7 mouse cellular contexts compared by ENCODE assay signal in the genomic region with DNA sequence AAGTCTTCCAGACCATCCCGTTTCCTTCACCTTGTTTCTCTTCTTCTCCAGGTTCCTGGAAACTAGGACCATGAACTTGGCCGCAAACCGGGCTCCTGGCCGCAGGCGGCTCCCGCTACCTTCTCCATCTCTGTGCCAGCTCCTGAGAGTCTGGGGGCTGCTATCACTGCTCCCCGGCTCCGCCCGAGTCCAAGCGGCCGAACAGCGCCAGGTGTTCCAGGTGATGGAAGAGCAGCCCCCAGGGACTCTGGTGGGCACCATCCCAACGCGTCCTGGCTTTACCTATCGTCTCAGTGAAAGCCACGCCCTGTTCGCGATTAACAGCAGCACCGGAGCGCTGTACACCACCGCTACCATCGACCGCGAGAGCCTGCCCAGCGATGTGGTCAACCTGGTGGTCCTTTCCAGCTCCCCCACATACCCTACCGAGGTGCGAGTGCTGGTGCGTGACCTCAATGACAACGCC. TPM values are rescaled to one million over a fixed set of nuclear protein-coding genes. Genes with fewer than 3 reads are reported as not detected.
DNase-seq lines count a peak whose midpoint lies in the region; ATAC-seq and TF ChIP-seq lines count a peak whose summit lies in the region.

A gene (plus strand): TSS at position 51 of the 466 bp plus-strand sequence.

- ATAC-seq in forebrain, embryonic 14.5 days: no peak
- ATAC-seq in midbrain, embryonic 16.5 days: peak; percentile 2; the same call in 1 of the 2 replicates
- ATAC-seq in megakaryocyte progenitor cell, adult 5-6 weeks (replicated peaks; ENCODE audit: poor library complexity): no peak

- H3K9me3 ChIP-seq in forebrain, embryonic 14.5 days (replicated peaks; ENCODE audit: control insufficient read depth, low read length): no peaks in the 10 kb centered on the region
- no peaks in the 10 kb centered on the region for H3K9me3 ChIP-seq in midbrain, embryonic 16.5 days (replicated peaks; ENCODE audit: control insufficient read depth, low read length, poor library complexity, severe bottlenecking)

- no peak for DNase-seq in liver, adult 2 months (ENCODE audit: extremely low read depth, low read depth, low spot score)
- no peak for DNase-seq in liver
- DNase-seq in adrenal gland, postnatal 36 days: peak in 1 of 2 experiments; percentile 14
- DNase-seq in forebrain, embryonic 14.5 days (ENCODE audit: low spot score): peak; percentile 51
- peak; percentile 32 to 44 for DNase-seq in layer of hippocampus, postnatal 10 days (ENCODE audit: low spot score in 2 of 2)

- H3K9ac ChIP-seq in liver, adult 2 months (ENCODE audit: low read depth, low read length): peak within 1 kb of the TSS; percentile 69
- H3K9ac ChIP-seq in forebrain, embryonic 14.5 days (ENCODE audit: low read length): peak within 1 kb of the TSS; percentile 90
- H3K9ac ChIP-seq in midbrain, embryonic 16.5 days (ENCODE audit: low read depth, low read length): peak within 1 kb of the TSS; percentile 83

- no peak for TF ChIP-seq POLR2A in liver, adult 2 months (IDR thresholded peaks at IDR 0.05; ENCODE audit: extremely low read depth, insufficient read depth, low read length)

- H3K4me3 ChIP-seq in liver, adult 2 months (ENCODE audit: insufficient read depth, low read depth, low read length): peak within 1 kb of the TSS; percentile 91
- H3K4me3 ChIP-seq in forebrain, embryonic 14.5 days (ENCODE audit: low read depth, low read length): peak within 1 kb of the TSS; percentile 81
- H3K4me3 ChIP-seq in midbrain, embryonic 16.5 days (ENCODE audit: low read depth, low read length): peak within 1 kb of the TSS; percentile 70

- H3K4me2 ChIP-seq in forebrain, embryonic 14.5 days (ENCODE audit: low read length): peak within 1 kb of the TSS; percentile 98
- H3K4me2 ChIP-seq in midbrain, embryonic 16.5 days (ENCODE audit: low read length): peak within 1 kb of the TSS; percentile 87

- peaks cover 8% of the 10 kb centered on the region for H3K27me3 ChIP-seq in liver, adult 2 months (ENCODE audit: control insufficient read depth, insufficient read depth, low read length)
- no peaks in the 10 kb centered on the region for H3K27me3 ChIP-seq in forebrain, embryonic 14.5 days (replicated peaks; ENCODE audit: control insufficient read depth, insufficient read depth, low read length)
- no peaks in the 10 kb centered on the region for H3K27me3 ChIP-seq in midbrain, embryonic 16.5 days (ENCODE audit: control insufficient read depth, insufficient read depth, low read depth, low read length)

- no peaks in the 10 kb centered on the region for H3K36me3 ChIP-seq in liver, adult 2 months (ENCODE audit: control insufficient read depth, insufficient read depth, low read length)
- peaks cover 33% of the 10 kb centered on the region for H3K36me3 ChIP-seq in forebrain, embryonic 14.5 days (ENCODE audit: control insufficient read depth, insufficient read depth, low read length)
- H3K36me3 ChIP-seq in midbrain, embryonic 16.5 days (ENCODE audit: control insufficient read depth, insufficient read depth, low read length): 0 out of 2 replicates have a peak, but pooled peaks cover 5% of the 10 kb centered on the region

- H3K79me2 ChIP-seq in liver, adult 2 months (ENCODE audit: control insufficient read depth, insufficient read depth, low read length): no peaks in the 10 kb centered on the region

- peaks cover 3% of the 10 kb centered on the region; the same call in 1 of the 2 replicates for H3K4me1 ChIP-seq in liver, adult 2 months (ENCODE audit: control insufficient read depth, insufficient read depth, low read length)
- peaks cover 14% of the 10 kb centered on the region; the same call in 1 of the 2 replicates for H3K4me1 ChIP-seq in forebrain, embryonic 14.5 days (ENCODE audit: control insufficient read depth, insufficient read depth, low read length)
- H3K4me1 ChIP-seq in midbrain, embryonic 16.5 days (ENCODE audit: control insufficient read depth, insufficient read depth, low read length): peaks cover 28% of the 10 kb centered on the region

- WGBS in liver, adult 2 months: 2% methylated on average over 29 of the region's 29 CpGs
- under 1% methylated on average over 29 of the region's 29 CpGs for WGBS in forebrain, embryonic 14.5 days
- WGBS in midbrain, embryonic 16.5 days: under 1% methylated on average over 29 of the region's 29 CpGs

- peak within 1 kb of the TSS; percentile 25; the same call in 1 of the 2 replicates for H3K27ac ChIP-seq in liver, adult 2 months (replicated peaks; ENCODE audit: insufficient read depth, low read depth, low read length)
- peak within 1 kb of the TSS; percentile 97 for H3K27ac ChIP-seq in forebrain, embryonic 14.5 days (ENCODE audit: low read depth, low read length)
- H3K27ac ChIP-seq in midbrain, embryonic 16.5 days (ENCODE audit: low read length): peak within 1 kb of the TSS; percentile 86

- no peak for TF ChIP-seq CTCF in liver, adult 2 months (IDR thresholded peaks at IDR 0.05; ENCODE audit: low read depth, low read length)

RNA-seq across cellular contexts. Expression of the gene that starts here (rescaled TPM):
- 1.8 and 2.6 TPM in 2 replicates for total RNA-seq in liver, adult 2 months (2014; rRNA removed)
- 0.16 and 0.27 TPM in 2 replicates for polyA plus RNA-seq in liver, adult 2 months (2012; rRNA removed)
- total RNA-seq in adrenal gland, postnatal 36 days (2021): 10 to 100 TPM; 13.3 to 27.2 TPM
- 10.0 and 11.8 TPM in 2 replicates for polyA plus RNA-seq in forebrain, embryonic 14.5 days (2014; fragmentation: Nextera tagmentation; extraction: Ambion mirVana)
- 10 to 100 TPM; 44.6 to 46.4 TPM for total RNA-seq in layer of hippocampus, postnatal 10 days (2021)
- 5.9 and 6.8 TPM in 2 replicates for polyA plus RNA-seq in midbrain, embryonic 16.5 days (2015; fragmentation: Nextera tagmentation; extraction: Ambion mirVana)
- 0.02 TPM in 1 of 2 replicates, not detected in the other for total RNA-seq in megakaryocyte progenitor cell, adult 5-6 weeks (2015)
- total RNA-seq in megakaryocyte progenitor cell, adult 5-6 weeks (2017): not detected in 2 replicates

Comparison
In these comparisons a context has a peak if more than half of its experiments do, and no peak if none do; other contexts are left out.
1. DNase-seq: peak in forebrain, embryonic 14.5 days (single experiment) and layer of hippocampus, postnatal 10 days (2 of 2); none in liver, adult 2 months (single experiment) and liver (single experiment).
2. H3K27ac ChIP-seq: peak in every context shown above with its lines; median percentile 97 in forebrain, embryonic 14.5 days; 86 in midbrain, embryonic 16.5 days; 25 in liver, adult 2 months.
3. Peak in every context shown above with its lines, with median percentiles within 50 percentile points of each other: H3K4me3 ChIP-seq and H3K9ac ChIP-seq.